Mouse (Mus musculus) forebrain, postnatal 0 days (tissue): ENCODE data around the gene Syt13. TPM values are rescaled to one million over a fixed set of nuclear protein-coding genes. Genes with fewer than 3 reads are reported as not detected.

ENCODE experiments used
- ATAC-seq: fragments of 200-750 bp; cut with Nextera tagmentation; 2 replicates; pipeline ENCODE4 v1.8.0; 2017; ENCODE audit warnings: mild to moderate bottlenecking, moderate library complexity
- DNase-seq: peaks from one replicate; pipeline ENCODE4 v3.0.0-alpha.2; 2015
- H3K27ac ChIP-seq: fragments of 300-500 bp; sonication (generic); 2 replicates; pipeline ENCODE4 v1.5.1; 2014; ENCODE audit warnings: low read depth, mild to moderate bottlenecking, antibody characterized with exemption, low read length, moderate library complexity, mixed read lengths
- H3K27me3 ChIP-seq: fragments of 300-500 bp; sonication (generic); 2 replicates; pipeline ENCODE4 v1.6.1; 2014; ENCODE audit warnings: mild to moderate bottlenecking, low read length, mixed read lengths; ENCODE audit not compliant: insufficient read depth
- H3K36me3 ChIP-seq: fragments of 300-500 bp; sonication (generic); 2 replicates; pipeline ENCODE4 v1.6.1; 2014; ENCODE audit warnings: mild to moderate bottlenecking, moderate library complexity; ENCODE audit not compliant: insufficient read depth
- H3K4me1 ChIP-seq: fragments of 300-500 bp; sonication (generic); 2 replicates; pipeline ENCODE4 v1.6.1; 2014; ENCODE audit warnings: antibody characterized with exemption; ENCODE audit not compliant: insufficient read depth
- H3K4me2 ChIP-seq: fragments of 300-500 bp; sonication (generic); 2 replicates; pipeline ENCODE4 v1.6.1; 2014; ENCODE audit warnings: low read depth, mild to moderate bottlenecking, moderate library complexity
- H3K4me3 ChIP-seq: fragments of 300-500 bp; sonication (generic); 2 replicates; pipeline ENCODE4 v1.5.1; 2014; ENCODE audit warnings: low read depth, low read length, mixed read lengths
- H3K9ac ChIP-seq: fragments of 300-500 bp; sonication (generic); 2 replicates; pipeline ENCODE4 v1.6.1; 2014; ENCODE audit warnings: mild to moderate bottlenecking
- H3K9me3 ChIP-seq: fragments of 300-500 bp; sonication (generic); 2 replicates; pipeline ENCODE4 v1.6.1; 2016; ENCODE audit warnings: low read length
- CTCF ChIP-seq: sonication (generic); IDR thresholded peaks from 2 replicates; pipeline ENCODE4 v1.5.1; 2016; ENCODE audit warnings: antibody characterized with exemption, control low read depth, low read depth
- WGBS: fragments of 180-500 bp; shearing (Covaris S2); extraction: QIAGEN DNeasy Blood & Tissue Kit; methylation state at CpG from one replicate; pipeline ENCODE4 v1.1.7; 2014; 5-methylcytosine and 5-hydroxymethylcytosine counted together
- polyA plus RNA-seq: library from polyadenylated mRNA; unstranded; fragments of >200 nt; fragmentation: Nextera tagmentation; extraction: Ambion mirVana; gene quantifications from 2 replicates; pipeline ENCODE4 v1.2.1, GENCODE M21; 2015
- total RNA-seq: library from RNA; depleted of rRNA; stranded (reverse); fragments of >200 nt; gene quantifications from 2 replicates; pipeline ENCODE4 v1.2.3, GENCODE M21; 2014

Syt13 gene
- total and polyA plus RNA-seq, 2 experiments from 2014 or later = 58.4 to 103 TPM

DNA sequence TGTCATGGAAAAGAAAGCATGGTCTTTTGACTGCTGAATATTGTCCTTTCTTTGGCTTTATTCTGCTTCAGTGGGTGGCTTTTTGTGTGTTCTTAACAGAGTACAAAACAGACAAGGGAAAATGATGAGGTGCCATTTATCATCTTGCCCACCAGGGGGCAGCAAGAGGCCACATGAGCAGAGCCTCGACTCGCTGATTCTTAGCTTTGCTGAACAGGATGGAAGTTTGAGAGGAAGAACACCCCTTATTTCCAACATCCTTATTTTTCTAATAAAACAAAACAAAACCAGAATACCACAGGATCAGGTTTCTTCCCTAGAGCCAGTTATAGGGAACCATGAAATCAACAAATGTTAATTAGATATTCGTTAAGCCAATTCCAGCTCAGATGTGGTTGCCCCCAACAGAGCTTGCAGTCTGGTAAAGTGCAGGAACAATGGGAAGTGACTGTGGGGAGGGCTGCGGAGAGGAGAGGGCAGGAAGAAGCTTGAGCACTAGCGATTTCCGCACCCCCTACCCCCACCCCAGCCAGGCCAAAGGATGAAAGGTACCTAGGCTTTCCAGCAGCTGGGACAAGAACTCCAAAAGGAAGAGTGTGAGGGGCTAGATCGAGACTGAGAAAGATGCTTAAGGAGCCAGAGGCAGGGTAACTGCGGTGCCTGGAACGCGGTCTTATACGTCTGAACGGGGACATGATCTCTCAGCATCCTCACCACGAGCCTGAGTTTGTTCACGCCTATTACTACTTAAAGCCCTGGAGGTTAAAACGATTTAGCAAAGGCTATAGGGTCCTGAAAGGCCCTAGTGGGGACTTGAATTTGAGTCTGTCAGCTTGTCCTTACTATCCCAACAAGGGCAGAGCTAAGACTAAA lies 31.6 kb upstream of the Syt13 start:
- ATAC-seq (peak; percentile 82), DNase-seq (peak; percentile 87)
- no peak overlapping the region for H3K4me3 ChIP-seq
- no peak overlapping the region for H3K9ac ChIP-seq
- TF ChIP-seq CTCF = peak; percentile 95
- H3K27me3 ChIP-seq = no peaks in the 10 kb centered on the region
- H3K27ac ChIP-seq = no peak overlapping the region
- no peaks in the 10 kb centered on the region for H3K36me3 ChIP-seq
- H3K9me3 ChIP-seq = no peaks in the 10 kb centered on the region
- H3K4me2 ChIP-seq = 0 out of 2 replicates have a peak overlapping the region, but pooled peaks have one; percentile 13
- no peaks in the 10 kb centered on the region for H3K4me1 ChIP-seq
- WGBS = 4% methylated on average over 15 of the region's 15 CpGs

DNA sequence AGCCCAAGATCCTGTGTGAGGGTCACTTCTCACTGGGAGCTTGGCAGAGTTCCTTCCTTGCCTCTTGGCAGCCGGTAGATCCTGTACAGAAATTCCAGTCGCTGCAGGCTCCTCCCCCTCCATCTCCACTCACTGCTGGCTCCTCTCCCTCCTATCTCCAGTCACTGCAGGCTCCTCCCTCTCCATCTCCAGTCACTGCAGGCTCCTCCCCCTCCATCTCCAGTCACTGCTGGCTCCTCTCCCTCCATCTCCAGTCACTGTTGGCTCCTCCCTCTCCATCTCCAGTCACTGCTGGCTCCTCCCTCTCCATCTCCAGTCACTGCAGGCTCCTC lies 31.0 kb upstream of the Syt13 start:
- no peaks in the 10 kb centered on the region for H3K9me3 ChIP-seq
- no peak overlapping the region for H3K27ac ChIP-seq
- 8% methylated on average over 2 of the region's 2 CpGs for WGBS
- H3K4me1 ChIP-seq = no peaks in the 10 kb centered on the region
- DNase-seq = peak; percentile 21
- ATAC-seq = no peak
- no peak overlapping the region for H3K4me2 ChIP-seq
- TF ChIP-seq CTCF = no peak
- H3K27me3 ChIP-seq = no peaks in the 10 kb centered on the region
- no peaks in the 10 kb centered on the region for H3K36me3 ChIP-seq
- no peak overlapping the region for H3K4me3 ChIP-seq
- no peak overlapping the region for H3K9ac ChIP-seq

DNA sequence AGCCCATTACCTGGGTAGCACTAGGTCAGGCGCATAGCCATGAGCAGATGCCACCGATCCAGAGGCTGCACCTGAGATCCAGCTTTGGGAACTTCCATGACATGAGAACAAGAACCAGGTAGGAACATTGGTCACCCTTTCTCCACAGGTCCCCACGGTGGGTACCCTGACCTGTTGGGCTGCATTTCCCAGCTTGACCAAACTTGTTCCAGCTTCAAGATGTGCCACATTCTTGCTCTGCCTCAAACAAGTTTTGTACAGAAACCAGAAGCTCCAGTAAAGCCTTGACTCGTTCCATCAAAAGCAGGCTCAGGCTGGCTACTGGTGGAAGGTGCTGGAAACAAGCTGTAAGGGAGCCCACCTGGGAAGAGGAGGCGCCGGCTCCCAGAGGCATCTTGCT lies 29.9 kb upstream of the Syt13 start:
- no peak for ATAC-seq
- TF ChIP-seq CTCF = no peak
- WGBS = 95% methylated on average over 6 of the region's 6 CpGs

DNA sequence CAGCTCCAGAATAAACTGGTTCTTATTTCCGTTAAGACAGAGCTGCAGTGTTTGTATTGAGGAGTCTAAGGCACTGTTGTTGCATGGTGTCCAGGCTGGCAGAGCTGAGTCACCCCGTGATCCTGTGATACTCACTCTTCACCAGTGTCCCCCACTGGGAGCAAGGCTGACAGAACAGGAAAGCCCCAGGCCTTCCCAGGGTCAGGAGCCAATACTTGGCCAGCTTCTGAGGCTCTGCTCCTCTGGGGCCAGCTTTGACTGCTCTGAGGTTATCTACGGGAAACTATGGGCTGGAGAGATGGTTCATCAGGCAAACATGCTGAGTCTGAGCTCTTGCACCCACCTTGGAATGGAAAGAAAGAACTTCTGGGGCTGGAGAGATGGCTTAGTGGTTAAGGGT lies 28.0 kb upstream of the Syt13 start:
- WGBS = 83% methylated on average over 3 of the region's 3 CpGs
- H3K9ac ChIP-seq = no peak overlapping the region

More for the DNA sequence above, 29.9 kb upstream of the Syt13 start:
- Histone ChIP-seq H3K9ac (no peak overlapping the region), H3K27me3 (no peaks in the 10 kb centered on the region), H3K4me1 (no peaks in the 10 kb centered on the region), H3K4me3 (no peak overlapping the region), H3K4me2 (no peak overlapping the region), H3K36me3 (no peaks in the 10 kb centered on the region), H3K27ac (no peak overlapping the region), H3K9me3 (no peaks in the 10 kb centered on the region)
- no peak for DNase-seq

DNA sequence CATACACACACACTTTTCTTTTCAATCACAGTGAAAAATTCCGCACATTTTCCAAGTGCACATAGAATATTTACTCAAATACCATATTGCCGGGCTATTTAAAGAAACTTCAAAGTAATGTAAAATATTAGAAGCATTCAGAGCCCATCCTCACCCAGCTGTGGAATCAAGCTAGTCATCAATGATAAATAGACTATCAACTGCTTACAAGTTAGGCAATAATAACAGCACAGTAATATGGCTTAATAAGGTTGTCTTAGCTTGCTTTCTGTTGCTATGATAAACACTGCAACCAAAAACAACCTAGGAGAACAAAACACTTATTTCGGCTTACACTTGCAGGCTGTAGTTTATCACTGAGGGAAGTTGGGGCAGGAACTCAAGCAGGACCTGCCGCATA lies 22.4 kb upstream of the Syt13 start:
- TF ChIP-seq CTCF = no peak
- H3K4me3 ChIP-seq = no peak overlapping the region
- no peaks in the 10 kb centered on the region for H3K9me3 ChIP-seq
- 0 out of 2 replicates have a peak, but pooled peaks cover 4% of the 10 kb centered on the region for H3K4me1 ChIP-seq
- H3K27me3 ChIP-seq = no peaks in the 10 kb centered on the region
- ATAC-seq (no peak), DNase-seq (no peak)
- no peak overlapping the region for H3K9ac ChIP-seq
- 83% methylated on average over 4 of the region's 4 CpGs for WGBS
- H3K4me2 ChIP-seq = no peak overlapping the region
- no peaks in the 10 kb centered on the region for H3K36me3 ChIP-seq
- no peak overlapping the region for H3K27ac ChIP-seq

More for the DNA sequence above, 28.0 kb upstream of the Syt13 start:
- Histone ChIP-seq H3K4me2 (no peak overlapping the region), H3K4me3 (no peak overlapping the region), H3K9me3 (no peaks in the 10 kb centered on the region), H3K36me3 (no peaks in the 10 kb centered on the region), H3K4me1 (no peaks in the 10 kb centered on the region), H3K27me3 (no peaks in the 10 kb centered on the region), H3K27ac (no peak overlapping the region)
- TF ChIP-seq CTCF = no peak
- ATAC-seq (no peak), DNase-seq (no peak)

DNA sequence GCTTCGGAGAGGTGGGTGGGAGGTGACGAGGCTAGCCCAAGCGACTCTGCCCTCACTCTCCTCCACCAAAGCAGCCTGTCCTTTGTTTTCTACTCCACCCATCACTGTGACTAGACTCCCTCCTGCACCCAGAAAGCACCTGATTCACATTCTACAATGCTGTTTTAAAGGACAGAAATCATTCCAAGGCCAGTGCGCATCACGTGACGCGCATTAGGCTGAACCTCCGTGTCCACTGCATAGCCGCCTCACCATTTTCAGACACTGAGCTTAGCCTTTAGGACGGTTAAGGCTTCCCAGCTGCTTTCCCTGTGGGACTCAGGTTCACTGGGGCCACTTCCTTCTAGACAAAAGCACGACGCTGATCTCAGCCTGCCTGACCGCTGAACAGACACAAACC lies 11.2 kb upstream of the Syt13 start:
- DNase-seq (no peak), ATAC-seq (no peak)
- no peak for TF ChIP-seq CTCF
- no peaks in the 10 kb centered on the region for H3K36me3 ChIP-seq
- H3K27ac ChIP-seq = no peak overlapping the region
- H3K27me3 ChIP-seq = no peaks in the 10 kb centered on the region
- no peak overlapping the region for H3K4me2 ChIP-seq
- 77% methylated on average over 13 of the region's 13 CpGs for WGBS
- no peaks in the 10 kb centered on the region for H3K4me1 ChIP-seq
- H3K9ac ChIP-seq = no peak overlapping the region; the same call in 1 of the 2 replicates
- no peak overlapping the region for H3K4me3 ChIP-seq
- no peaks in the 10 kb centered on the region for H3K9me3 ChIP-seq

DNA sequence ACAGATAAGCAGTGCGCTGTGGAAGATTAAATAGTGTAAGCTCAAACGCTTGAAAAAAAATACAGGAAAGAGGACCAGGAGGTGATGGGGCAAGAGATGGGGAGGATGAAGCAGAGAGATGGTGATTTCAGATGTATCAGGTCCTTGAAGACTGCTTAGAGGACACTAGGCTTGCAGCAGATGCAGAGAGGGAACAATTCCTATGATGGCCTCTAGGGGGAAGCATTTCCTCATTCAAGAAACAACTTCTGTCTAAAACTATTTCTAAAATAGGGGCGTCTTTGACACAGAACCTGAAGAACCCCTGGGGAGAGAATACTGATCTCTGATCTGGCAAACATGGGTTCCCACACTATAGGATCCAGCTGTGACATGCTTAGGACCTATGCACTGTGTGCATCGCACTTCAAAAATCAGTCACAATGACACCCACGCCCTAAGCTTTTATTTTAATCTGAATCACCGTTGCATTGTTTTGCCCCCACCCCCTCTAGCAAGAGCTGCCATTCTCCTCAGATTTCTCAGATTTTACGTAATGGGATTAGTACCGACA lies 10.5 kb upstream of the Syt13 start:
- H3K27ac ChIP-seq = no peak overlapping the region
- TF ChIP-seq CTCF = peak; percentile 91
- 26% methylated on average over 8 of the region's 8 CpGs for WGBS

More for the DNA sequence above, 10.5 kb upstream of the Syt13 start:
- DNase-seq (peak; percentile 89), ATAC-seq (peak; percentile 76)
- H3K4me3 ChIP-seq = no peak overlapping the region
- H3K27me3 ChIP-seq = no peaks in the 10 kb centered on the region
- no peaks in the 10 kb centered on the region for H3K9me3 ChIP-seq
- H3K4me2 ChIP-seq = peak overlapping the region; percentile 21; the same call in 1 of the 2 replicates
- H3K9ac ChIP-seq = no peak overlapping the region
- H3K36me3 ChIP-seq = no peaks in the 10 kb centered on the region
- H3K4me1 ChIP-seq = no peaks in the 10 kb centered on the region
